Mouse (Mus musculus): ENCODE measurements around the gene Cfap97d1. TPM values are rescaled to one million over a fixed set of nuclear protein-coding genes. Genes with fewer than 3 reads are reported as not detected.
A peak's percentile ranks its signal among the peaks of the same experiment; 100 is the strongest.

The Cfap97d1 gene
- polyA plus RNA-seq, 1 experiment from 2014 or later, result not detected

DNA sequence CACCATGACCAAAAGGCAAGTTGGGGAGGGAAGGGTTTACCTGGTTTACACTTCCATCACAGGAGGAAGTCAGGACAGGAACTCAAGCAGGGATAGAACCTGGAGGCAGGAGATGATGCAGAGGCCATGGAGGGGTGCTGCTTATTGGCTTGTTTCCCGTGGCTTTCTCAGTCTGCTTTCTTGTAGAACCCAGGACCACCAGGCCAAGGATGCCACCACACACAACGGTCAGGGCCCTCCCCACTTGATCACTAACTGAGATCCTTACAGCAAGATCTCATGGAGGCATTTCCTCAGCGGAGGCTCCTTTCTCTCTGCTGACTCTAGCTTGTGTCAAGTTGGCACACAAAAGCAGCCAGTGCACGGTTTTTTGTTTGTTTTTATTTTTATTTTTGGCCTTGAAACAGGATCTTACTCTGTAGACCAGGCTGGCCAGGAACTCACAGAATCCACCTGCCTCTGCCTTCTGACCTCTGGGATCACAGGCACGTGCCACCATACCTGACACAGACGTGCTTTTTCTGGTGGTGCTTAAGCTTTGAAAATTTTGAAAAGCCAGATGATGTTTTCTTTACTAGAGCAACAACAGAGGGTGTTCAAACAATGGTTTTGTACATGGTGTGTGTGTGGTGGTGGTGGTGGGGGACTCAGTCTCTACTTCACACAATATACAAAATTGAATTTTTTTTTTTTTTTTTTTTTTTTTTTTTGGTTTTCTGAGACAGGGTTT lies 44.2 kb downstream of the Cfap97d1 start, which contains the start of gene Mpp3:
Gene Mpp3, minus strand, starts transcription at position 375 of the 730 bp plus-strand sequence.
- Histone ChIP-seq H3K4me1 (peaks cover 48% of the 10 kb centered on the region), H3K36me3 (peaks cover 5% of the 10 kb centered on the region; the same call in 1 of the 2 replicates), H3K9me3 (no peaks in the 10 kb centered on the region), H3K9ac (0 out of 2 replicates have a peak within 1 kb of the TSS, but pooled peaks have one; percentile 3), H3K4me2 (replicated peaks) (peak within 1 kb of the TSS; percentile 83), H3K27me3 (replicated peaks) (0 out of 2 replicates have a peak, but pooled peaks cover 4% of the 10 kb centered on the region), H3K4me3 (peak within 1 kb of the TSS; percentile 70), H3K27ac (peak within 1 kb of the TSS; percentile 87)
- ATAC-seq (ENCODE audit: low FRiP score, low read depth), result no peak
- WGBS, result 73% methylated on average over 6 of the region's 6 CpGs

- no peak overlapping the region for H3K9ac ChIP-seq
- H3K36me3 ChIP-seq, result no peaks in the 10 kb centered on the region
- 86% methylated on average over 4 of the region's 4 CpGs for WGBS
- ATAC-seq (ENCODE audit: low FRiP score, low read depth), result no peak
- no peaks in the 10 kb centered on the region for H3K9me3 ChIP-seq
- no peak overlapping the region for H3K4me3 ChIP-seq
- no peak overlapping the region for H3K4me2 ChIP-seq (replicated peaks)
- H3K4me1 ChIP-seq, result peaks cover 37% of the 10 kb centered on the region
- no peak overlapping the region for H3K27ac ChIP-seq
- H3K27me3 ChIP-seq (replicated peaks), result no peaks in the 10 kb centered on the region
These were observed 45.2 kb downstream of the Cfap97d1 start for GRCm38 (mm10) chr11:102029304-102029703.

DNA sequence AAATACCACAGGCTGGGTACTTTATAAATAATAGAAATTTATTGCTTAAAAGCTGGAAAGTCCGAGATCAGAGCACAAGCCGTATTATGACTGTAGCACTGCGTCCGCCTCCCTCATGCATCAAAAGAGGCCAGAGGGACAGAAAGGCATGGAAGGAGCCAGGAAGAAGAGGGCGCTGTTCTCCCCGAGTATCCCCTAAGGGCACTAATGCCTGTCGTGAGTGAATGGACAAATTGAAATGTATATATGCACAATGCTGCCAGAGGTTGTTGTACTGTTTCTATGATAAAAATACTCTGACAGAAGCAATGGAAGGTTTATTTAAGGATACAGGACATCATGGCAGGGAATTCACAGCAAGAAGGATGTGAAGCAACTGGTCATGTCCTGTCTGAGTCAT lies 45.9 kb downstream of the Cfap97d1 start:
- Histone ChIP-seq H3K4me3 (no peak overlapping the region), H3K4me2 (replicated peaks) (no peak overlapping the region), H3K36me3 (no peaks in the 10 kb centered on the region), H3K27ac (no peak overlapping the region), H3K27me3 (replicated peaks) (no peaks in the 10 kb centered on the region), H3K4me1 (peaks cover 31% of the 10 kb centered on the region), H3K9ac (no peak overlapping the region), H3K9me3 (no peaks in the 10 kb centered on the region)
- no peak for ATAC-seq (ENCODE audit: low FRiP score, low read depth)
- 26% methylated on average over 7 of the region's 7 CpGs for WGBS

DNA sequence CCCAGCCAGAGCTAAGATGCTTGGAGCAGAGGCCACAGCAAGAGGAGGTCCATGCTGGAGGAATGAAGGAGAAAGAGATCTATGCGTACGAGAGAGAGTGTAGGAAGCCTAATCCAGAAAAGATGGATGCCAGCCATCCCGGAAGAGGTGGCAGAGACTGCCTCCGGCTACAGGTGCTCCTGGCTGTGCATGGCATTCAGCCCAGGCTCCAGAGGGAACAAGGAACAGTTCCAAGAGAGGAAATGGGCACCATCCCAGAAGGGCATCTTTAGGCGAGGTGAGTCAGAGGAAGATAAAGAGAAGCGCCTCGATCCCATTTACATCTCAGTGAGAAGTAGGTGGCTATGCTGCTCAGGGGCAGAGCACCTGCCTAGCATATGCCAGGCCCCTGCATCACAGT lies 47.1 kb downstream of the Cfap97d1 start:
- WGBS, result 84% methylated on average over 7 of the region's 7 CpGs
- Histone ChIP-seq H3K9ac (no peak overlapping the region), H3K4me1 (peaks cover 19% of the 10 kb centered on the region), H3K36me3 (no peaks in the 10 kb centered on the region), H3K4me2 (replicated peaks) (no peak overlapping the region), H3K9me3 (no peaks in the 10 kb centered on the region), H3K4me3 (no peak overlapping the region), H3K27ac (no peak overlapping the region), H3K27me3 (replicated peaks) (no peaks in the 10 kb centered on the region)
- ATAC-seq (ENCODE audit: low FRiP score, low read depth), result no peak

- Histone ChIP-seq H3K27ac (no peak overlapping the region), H3K9ac (no peak overlapping the region), H3K27me3 (replicated peaks) (no peaks in the 10 kb centered on the region), H3K4me1 (peaks cover 7% of the 10 kb centered on the region), H3K4me2 (replicated peaks) (no peak overlapping the region), H3K4me3 (no peak overlapping the region), H3K36me3 (no peaks in the 10 kb centered on the region), H3K9me3 (no peaks in the 10 kb centered on the region)
- WGBS, result 92% methylated on average over 12 of the region's 12 CpGs
- ATAC-seq (ENCODE audit: low FRiP score, low read depth), result no peak
These were observed 49.0 kb downstream of the Cfap97d1 start for GRCm38 (mm10) chr11:102033055-102033591.

GRCm38 (mm10) chr11:102034887-102035286 lies 50.8 kb downstream of the Cfap97d1 start:
- 70% methylated on average over 8 of the region's 8 CpGs for WGBS
- Histone ChIP-seq H3K9me3 (no peaks in the 10 kb centered on the region), H3K27me3 (replicated peaks) (no peaks in the 10 kb centered on the region), H3K9ac (no peak overlapping the region), H3K4me3 (no peak overlapping the region), H3K4me2 (replicated peaks) (no peak overlapping the region), H3K27ac (no peak overlapping the region), H3K36me3 (no peaks in the 10 kb centered on the region), H3K4me1 (peaks cover 5% of the 10 kb centered on the region; the same call in 1 of the 2 replicates)
- no peak for ATAC-seq (ENCODE audit: low FRiP score, low read depth)

- Histone ChIP-seq H3K36me3 (no peaks in the 10 kb centered on the region), H3K27ac (no peak overlapping the region), H3K4me3 (no peak overlapping the region), H3K9me3 (no peaks in the 10 kb centered on the region), H3K9ac (no peak overlapping the region), H3K4me1 (peaks cover under 1% of the 10 kb centered on the region; the same call in 1 of the 2 replicates), H3K27me3 (replicated peaks) (no peaks in the 10 kb centered on the region), H3K4me2 (replicated peaks) (no peak overlapping the region)
- ATAC-seq (ENCODE audit: low FRiP score, low read depth), result no peak
- 72% methylated on average over 5 of the region's 5 CpGs for WGBS
These were observed 51.4 kb downstream of the Cfap97d1 start for GRCm38 (mm10) chr11:102035456-102035960.

- no peaks in the 10 kb centered on the region for H3K9me3 ChIP-seq
- no peaks in the 10 kb centered on the region for H3K36me3 ChIP-seq
- H3K9ac ChIP-seq, result no peak overlapping the region
- no peak overlapping the region for H3K4me2 ChIP-seq (replicated peaks)
- ATAC-seq (ENCODE audit: low FRiP score, low read depth), result no peak
- 83% methylated on average over 7 of the region's 7 CpGs for WGBS
- no peaks in the 10 kb centered on the region for H3K4me1 ChIP-seq
- no peak overlapping the region for H3K27ac ChIP-seq
- no peaks in the 10 kb centered on the region for H3K27me3 ChIP-seq (replicated peaks)
- H3K4me3 ChIP-seq, result no peak overlapping the region
These were observed 52.3 kb downstream of the Cfap97d1 start for GRCm38 (mm10) chr11:102036336-102036735.

- H3K36me3 ChIP-seq, result no peaks in the 10 kb centered on the region
- H3K4me3 ChIP-seq, result no peak overlapping the region
- H3K9ac ChIP-seq, result no peak overlapping the region
- WGBS, result 84% methylated on average over 6 of the region's 6 CpGs
- no peaks in the 10 kb centered on the region for H3K4me1 ChIP-seq
- H3K4me2 ChIP-seq (replicated peaks), result no peak overlapping the region
- no peaks in the 10 kb centered on the region for H3K9me3 ChIP-seq
- no peak for ATAC-seq (ENCODE audit: low FRiP score, low read depth)
- no peak overlapping the region for H3K27ac ChIP-seq
- no peaks in the 10 kb centered on the region for H3K27me3 ChIP-seq (replicated peaks)
These were observed 53.7 kb downstream of the Cfap97d1 start for GRCm38 (mm10) chr11:102037789-102038188.

- no peaks in the 10 kb centered on the region for H3K27me3 ChIP-seq (replicated peaks)
- ATAC-seq (ENCODE audit: low FRiP score, low read depth), result no peak
- H3K4me3 ChIP-seq, result no peak overlapping the region
- 0 out of 2 replicates have a peak, but pooled peaks cover under 1% of the 10 kb centered on the region for H3K9me3 ChIP-seq
- H3K9ac ChIP-seq, result no peak overlapping the region
- no peak overlapping the region for H3K4me2 ChIP-seq (replicated peaks)
- H3K36me3 ChIP-seq, result no peaks in the 10 kb centered on the region
- no peak overlapping the region for H3K27ac ChIP-seq
- 50% methylated on average over 13 of the region's 13 CpGs for WGBS
- no peaks in the 10 kb centered on the region for H3K4me1 ChIP-seq
These were observed 55.5 kb downstream of the Cfap97d1 start for GRCm38 (mm10) chr11:102039487-102040137.

DNA sequence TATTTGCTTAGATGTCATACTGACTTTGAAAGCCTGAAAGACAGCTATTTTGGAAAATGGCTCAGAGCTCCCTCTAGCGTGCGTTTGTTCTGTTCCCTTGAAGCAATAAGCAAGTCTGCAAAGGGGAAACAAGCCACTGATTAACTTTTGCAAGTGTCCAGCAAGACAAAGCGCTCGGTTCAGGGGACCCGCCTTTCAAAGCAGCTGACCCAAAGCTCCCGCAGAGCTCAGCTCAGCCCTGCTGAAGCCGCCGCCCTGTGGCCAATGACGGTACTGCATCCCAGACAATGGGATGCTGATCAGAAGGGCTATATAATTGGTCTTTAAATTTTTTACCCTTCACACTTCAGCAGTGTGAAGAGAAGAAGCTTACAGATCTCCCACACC lies 56.1 kb downstream of the Cfap97d1 start:
- Histone ChIP-seq H3K4me2 (replicated peaks) (no peak overlapping the region), H3K9me3 (peaks cover 6% of the 10 kb centered on the region), H3K36me3 (no peaks in the 10 kb centered on the region), H3K4me1 (no peaks in the 10 kb centered on the region), H3K4me3 (no peak overlapping the region), H3K27ac (no peak overlapping the region), H3K27me3 (replicated peaks) (no peaks in the 10 kb centered on the region), H3K9ac (no peak overlapping the region)
- ATAC-seq (ENCODE audit: low FRiP score, low read depth), result peak; percentile 84
- under 1% methylated on average over 9 of the region's 9 CpGs for WGBS

- H3K9me3 ChIP-seq, result peaks cover 11% of the 10 kb centered on the region
- no peak overlapping the region for H3K4me2 ChIP-seq (replicated peaks)
- no peaks in the 10 kb centered on the region for H3K36me3 ChIP-seq
- WGBS, result 65% methylated on average over 4 of the region's 4 CpGs
- no peak for ATAC-seq (ENCODE audit: low FRiP score, low read depth)
- H3K27me3 ChIP-seq (replicated peaks), result no peaks in the 10 kb centered on the region
- no peaks in the 10 kb centered on the region for H3K4me1 ChIP-seq
- no peak overlapping the region for H3K4me3 ChIP-seq
- H3K9ac ChIP-seq, result no peak overlapping the region
- H3K27ac ChIP-seq, result no peak overlapping the region
These were observed 56.6 kb downstream of the Cfap97d1 start for GRCm38 (mm10) chr11:102040646-102041045.
